Mouse (Mus musculus) thymus, adult 2 months (tissue): ENCODE data around the gene Cct8.

Experiments used
- CTCF ChIP-seq: fragments of 200-500 bp; IDR thresholded peaks from 2 replicates; pipeline ENCODE4 v1.5.1; 2012; ENCODE audit warnings: mild to moderate bottlenecking, control low read depth, low read length, moderate library complexity, borderline replicate concordance; ENCODE audit not compliant: control insufficient read depth, poor library complexity, insufficient read depth; ENCODE audit errors: extremely low read depth
- POLR2A ChIP-seq: fragments of 200-500 bp; IDR thresholded peaks from 2 replicates; pipeline ENCODE4 v1.6.1; 2012; ENCODE audit warnings: mild to moderate bottlenecking, low read length, control low read depth, moderate library complexity; ENCODE audit not compliant: control insufficient read depth, poor library complexity, insufficient read depth; ENCODE audit errors: extremely low read depth

GRCm38 (mm10) chr16:87528755-87529154, 33.1 kb upstream of the Cct8 start:
- TF ChIP-seq CTCF (no peak), POLR2A (no peak)
